Mouse (Mus musculus): Measurements from ENCODE around the gene Suds3. TPM values are rescaled to one million over a fixed set of nuclear protein-coding genes. Genes with fewer than 3 reads are reported as not detected.

Gene Suds3
- 100 to 1,000 TPM in 1 of 2 experiments, 10 to 100 TPM in 1; 96.6 to 101 TPM for total RNA-seq (2021)
- long read RNA-seq, partial matches to known transcripts, result 83 of 110 reads
- long read RNA-seq, other reads (novel, unspliced or antisense), result 26 of 110 reads

DNA sequence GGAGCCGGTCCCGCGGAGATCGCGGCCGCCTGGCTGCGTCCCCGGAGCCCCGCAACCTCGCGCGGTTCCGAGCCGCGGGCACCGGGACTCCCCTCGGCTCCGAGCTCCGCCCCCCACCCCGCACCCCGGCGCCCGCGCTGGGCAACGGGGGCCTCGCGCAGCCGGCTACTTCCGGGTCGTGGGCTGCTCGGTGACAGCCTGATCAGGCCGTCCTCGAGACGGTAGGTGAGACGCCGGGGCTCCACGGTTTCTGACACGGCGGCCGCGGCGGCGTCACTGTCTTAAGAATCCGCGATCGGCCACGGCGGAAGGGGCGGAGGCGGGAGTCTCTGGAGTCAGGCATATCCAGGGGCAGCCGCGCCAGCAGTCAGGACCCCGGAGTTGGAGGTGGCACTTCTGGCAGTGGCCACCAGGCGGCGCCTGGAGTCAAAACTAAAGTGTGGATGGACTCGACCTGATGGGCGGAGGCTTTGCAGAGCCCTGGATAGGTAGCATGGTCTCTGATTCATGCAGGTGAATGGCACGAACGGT is at the start of gene Suds3:
TSS of gene Suds3 (minus strand) at position 278 of the 531 bp plus-strand sequence.
- DNase-seq (ENCODE audit: low spot score in 2 of 2), result peak; percentile 99

GRCm38 (mm10) chr5:117164923-117165322 is 49.0 kb upstream of the Suds3 start:
- no peak for DNase-seq (ENCODE audit: low spot score in 2 of 2)

GRCm38 (mm10) chr5:117164516-117164915 is 48.6 kb upstream of the Suds3 start:
- no peak for DNase-seq (ENCODE audit: low spot score in 2 of 2)

DNA sequence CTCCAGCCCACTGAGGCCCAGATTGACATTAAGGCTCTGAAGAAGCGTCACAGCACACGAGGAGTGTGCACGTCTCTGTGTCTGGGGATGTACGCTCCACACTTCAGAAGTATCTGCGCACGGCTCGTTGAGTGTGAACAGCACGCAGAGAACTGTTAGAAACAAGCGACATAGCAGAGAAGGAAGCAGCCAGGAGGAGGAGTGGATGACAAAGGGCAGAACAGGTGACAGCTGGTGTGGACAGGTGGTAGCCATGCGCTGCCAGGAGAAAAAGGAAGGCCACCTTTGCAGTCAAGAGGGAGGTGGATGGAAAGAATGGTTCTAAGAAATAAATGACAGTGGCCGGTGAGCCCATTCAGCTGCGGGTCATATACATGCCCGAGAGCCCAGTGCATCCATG is 47.9 kb upstream of the Suds3 start:
- no peak for DNase-seq (ENCODE audit: low spot score in 2 of 2)

- DNase-seq (ENCODE audit: low spot score in 2 of 2), result no peak
Observed at GRCm38 (mm10) chr5:117160499-117160898, 44.6 kb upstream of the Suds3 start.

GRCm38 (mm10) chr5:117159805-117160291 is 43.9 kb upstream of the Suds3 start:
- DNase-seq (ENCODE audit: low spot score in 2 of 2), result no peak

- DNase-seq (ENCODE audit: low spot score in 2 of 2), result no peak
Observed at GRCm38 (mm10) chr5:117159326-117159725, 43.4 kb upstream of the Suds3 start.

- no peak for DNase-seq (ENCODE audit: low spot score in 2 of 2)
Observed at GRCm38 (mm10) chr5:117158335-117159018, 42.6 kb upstream of the Suds3 start.

- no peak for DNase-seq (ENCODE audit: low spot score in 2 of 2)
Observed at GRCm38 (mm10) chr5:117153527-117154091, 37.7 kb upstream of the Suds3 start.

DNA sequence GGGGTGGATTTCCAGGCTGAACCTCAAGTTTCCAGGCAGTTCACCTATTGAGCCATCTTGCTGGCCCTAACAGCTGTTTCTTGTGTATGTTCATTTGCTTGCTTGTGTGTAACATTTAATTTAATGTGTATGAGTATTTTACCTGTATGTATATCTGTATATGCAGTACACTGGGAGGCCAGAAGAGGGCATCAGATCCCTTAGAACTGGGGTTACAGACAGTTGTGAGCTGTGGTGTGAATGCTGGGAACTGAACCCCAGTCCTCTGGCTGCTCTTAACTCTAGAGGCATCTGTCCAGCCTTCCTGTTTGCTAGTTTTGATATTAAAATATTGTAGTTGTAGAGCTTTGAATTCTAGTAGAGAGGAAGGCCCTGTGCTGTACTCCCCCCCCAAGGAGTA is 37.0 kb upstream of the Suds3 start:
- no peak for DNase-seq (ENCODE audit: low spot score in 2 of 2)

DNA sequence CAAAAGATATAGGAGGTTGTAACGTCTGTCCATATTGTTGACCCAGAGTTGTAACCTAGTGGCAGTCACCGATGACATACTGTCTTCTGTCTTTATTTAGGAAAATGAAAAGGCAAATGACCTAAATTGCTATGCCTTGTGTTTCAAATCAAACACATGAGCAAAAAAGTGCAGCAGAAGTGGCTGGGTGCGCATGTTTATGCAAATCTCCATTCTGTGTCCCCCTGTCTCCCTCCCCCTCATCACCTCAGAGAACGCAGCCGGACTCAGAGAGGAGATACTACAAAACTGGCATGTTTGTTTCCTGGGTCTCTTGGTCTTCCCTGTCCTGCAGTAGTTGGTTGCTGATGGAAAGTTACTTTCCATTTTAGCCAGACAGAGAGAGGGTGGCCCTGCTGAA is 34.2 kb upstream of the Suds3 start:
- no peak for DNase-seq (ENCODE audit: low spot score in 2 of 2)

DNA sequence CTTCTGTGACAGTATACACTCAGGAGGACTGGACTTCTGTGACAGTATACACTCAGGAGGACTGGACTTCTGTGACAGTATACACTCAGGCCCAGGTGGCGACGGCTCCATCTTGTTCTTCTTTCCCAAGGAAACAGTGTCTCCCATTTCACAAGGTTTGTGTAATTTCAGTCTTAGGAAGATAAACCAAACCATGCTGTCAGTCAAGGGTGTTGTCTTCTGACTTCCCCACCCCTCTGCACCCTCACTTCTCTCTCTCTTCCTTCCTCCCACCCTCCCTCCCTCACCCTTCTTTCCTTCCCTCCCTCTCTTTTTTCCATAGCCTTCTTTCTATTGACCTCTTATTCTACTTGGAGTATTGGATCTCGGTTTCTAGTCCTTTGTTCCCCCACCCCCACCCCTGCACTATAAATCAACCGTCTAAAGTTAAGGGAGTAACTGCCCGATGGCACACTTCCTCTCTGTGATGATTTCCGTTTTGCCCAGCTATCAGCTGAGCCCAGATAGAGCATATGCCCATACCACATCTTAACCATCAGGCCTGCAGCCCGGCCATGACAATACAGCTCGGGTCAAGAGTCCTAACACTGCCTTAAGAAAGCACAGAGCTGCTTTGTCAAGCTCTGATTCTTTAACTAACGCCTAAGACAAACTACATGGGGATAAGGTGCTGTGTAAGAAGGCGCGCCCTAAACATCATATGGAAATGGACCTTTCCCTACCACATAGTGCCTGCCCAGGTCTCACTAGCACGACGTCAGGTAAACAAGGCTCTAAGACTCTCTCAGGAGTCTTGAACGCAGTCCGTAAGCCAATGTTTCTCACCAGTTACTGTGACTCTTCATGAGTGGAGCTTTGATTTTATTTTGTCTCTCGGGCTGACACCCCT is 33.4 kb upstream of the Suds3 start:
- no peak for DNase-seq (ENCODE audit: low spot score in 2 of 2)

GRCm38 (mm10) chr5:117147187-117148095 is 31.5 kb upstream of the Suds3 start:
- DNase-seq (ENCODE audit: low spot score in 2 of 2), result no peak

- no peak for DNase-seq (ENCODE audit: low spot score in 2 of 2)
Observed at GRCm38 (mm10) chr5:117146165-117146564, 30.3 kb upstream of the Suds3 start.

GRCm38 (mm10) chr5:117143721-117144135 is 27.8 kb upstream of the Suds3 start:
- DNase-seq (ENCODE audit: low spot score in 2 of 2), result peak; percentile 30 to 54

DNA sequence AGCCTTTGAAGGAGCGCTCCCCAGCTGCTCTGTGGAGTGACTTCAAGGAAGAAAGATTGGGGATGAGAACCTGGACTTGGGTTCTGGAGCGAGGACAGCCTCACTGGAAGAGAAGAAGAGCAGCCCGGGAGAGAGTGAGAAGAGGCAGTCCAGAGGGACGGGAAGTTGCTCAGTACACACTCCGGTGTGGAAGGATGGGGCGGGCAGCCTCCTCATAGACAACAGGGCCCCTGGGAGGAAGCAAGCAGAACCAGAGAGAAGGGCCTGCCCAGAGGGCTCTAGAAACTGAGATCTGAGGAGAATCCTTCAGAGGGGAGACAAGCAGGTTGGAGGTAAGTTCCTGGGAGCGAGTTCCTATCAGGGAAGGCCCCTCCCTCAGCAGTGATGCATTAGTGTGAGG is 24.5 kb upstream of the Suds3 start:
- DNase-seq (ENCODE audit: low spot score in 2 of 2), result no peak

DNA sequence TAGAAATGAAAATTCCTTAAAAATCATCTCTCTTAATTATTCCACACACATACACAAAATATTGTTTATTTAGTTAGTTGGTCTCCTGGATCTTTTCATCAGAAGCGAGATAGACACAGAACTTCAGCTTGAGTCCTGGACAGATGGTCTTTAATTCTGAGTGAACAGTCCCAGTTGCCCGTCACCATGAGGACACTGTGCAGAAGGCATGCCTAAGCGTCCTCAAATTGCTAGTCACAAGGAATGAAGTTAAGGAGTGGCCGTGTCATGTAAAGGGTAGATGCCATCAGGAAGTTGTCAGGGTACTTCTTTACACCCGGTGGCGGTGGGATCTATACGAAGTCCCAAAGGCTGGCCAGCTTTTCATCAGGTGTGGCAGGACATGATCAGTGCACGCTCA is 23.9 kb upstream of the Suds3 start:
- DNase-seq (ENCODE audit: low spot score in 2 of 2), result no peak

DNA sequence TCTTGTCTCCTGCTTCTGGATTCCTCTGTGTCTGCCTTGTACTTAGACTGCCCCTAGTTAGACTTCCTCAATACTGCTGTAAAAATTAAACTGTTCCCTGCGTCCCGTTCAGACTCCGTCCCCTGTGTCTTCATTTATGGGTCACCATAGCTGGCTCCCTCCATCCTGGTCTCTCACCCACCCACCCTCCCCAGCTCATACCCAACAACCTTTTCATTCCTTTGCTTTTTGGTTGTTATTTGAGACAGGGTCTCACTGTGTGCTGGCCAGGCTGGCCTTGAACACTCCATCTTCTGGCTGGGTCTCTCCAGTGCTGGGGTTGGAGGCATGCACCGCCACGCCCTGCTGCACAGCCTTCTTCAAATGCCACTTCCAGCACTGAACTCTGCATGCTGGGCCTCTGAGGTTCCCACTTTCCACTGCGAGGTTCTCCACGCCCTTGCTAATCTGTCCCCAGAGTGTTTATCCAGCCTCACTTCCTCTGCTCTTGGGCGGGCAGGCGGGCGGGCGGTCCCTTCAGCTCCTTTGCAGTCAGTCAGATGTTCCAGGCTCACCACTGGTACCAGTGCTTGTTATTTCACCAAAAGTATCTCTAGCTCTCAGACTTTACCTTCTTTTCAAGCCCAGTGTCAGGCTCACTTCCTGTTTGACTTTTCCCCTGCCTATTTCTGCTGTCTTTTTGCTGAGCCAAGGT is 22.5 kb upstream of the Suds3 start:
- DNase-seq (ENCODE audit: low spot score in 2 of 2), result no peak

GRCm38 (mm10) chr5:117137594-117137993 is 21.7 kb upstream of the Suds3 start:
- no peak for DNase-seq (ENCODE audit: low spot score in 2 of 2)

DNA sequence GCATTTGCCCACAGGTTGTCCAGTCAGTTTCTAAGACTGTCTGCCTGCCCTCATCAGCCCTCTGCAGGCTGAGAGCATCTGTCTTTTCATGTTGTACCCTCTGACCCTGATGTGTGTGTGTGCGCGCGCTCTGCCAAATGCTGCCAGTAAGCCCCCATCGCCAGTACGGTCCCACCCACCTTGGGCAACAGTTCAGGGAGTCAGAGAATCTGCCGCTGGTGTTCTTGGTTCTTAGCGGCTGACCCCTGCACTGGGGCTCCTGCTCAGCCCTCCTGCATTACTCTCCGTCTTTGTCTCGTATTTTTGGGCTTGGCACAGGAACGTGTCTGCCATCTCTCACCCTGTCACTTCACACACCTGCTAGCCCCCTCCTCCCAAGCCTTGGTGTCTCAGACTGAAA is 21.1 kb upstream of the Suds3 start:
- DNase-seq (ENCODE audit: low spot score in 2 of 2), result no peak
